Mouse (Mus musculus) right cerebral cortex, postnatal 4 days (tissue): ENCODE results near the gene Pbrm1.

ENCODE experiments used
- DNase-seq: peaks from one replicate; pipeline ENCODE4 v3.0.0-alpha.2; 2022

Pbrm1 gene

GRCm38 (mm10) chr14:31079313-31080028, 60.5 kb downstream of the Pbrm1 start:
- DNase-seq, result no peak

DNA sequence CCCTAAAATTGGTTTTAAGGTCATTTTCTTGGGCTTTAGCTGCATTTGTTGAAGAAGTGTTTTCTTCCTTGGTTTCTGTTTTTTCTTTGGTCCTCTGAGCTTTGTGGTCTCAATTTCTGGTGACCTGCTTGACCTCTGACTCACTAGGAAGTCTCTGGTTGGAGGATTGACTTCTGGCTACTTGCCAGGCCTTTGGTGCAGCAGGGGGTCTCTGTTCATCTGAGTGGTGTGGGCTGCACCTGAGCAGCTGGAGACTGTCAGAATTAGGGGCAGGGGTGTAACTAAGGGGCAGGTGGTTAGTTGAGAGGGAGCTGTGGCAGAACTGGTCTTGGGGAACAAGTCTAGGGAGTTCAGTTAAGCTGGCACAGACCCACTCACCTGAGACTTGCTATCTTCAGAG, 62.2 kb downstream of the Pbrm1 start:
- no peak for DNase-seq

DNA sequence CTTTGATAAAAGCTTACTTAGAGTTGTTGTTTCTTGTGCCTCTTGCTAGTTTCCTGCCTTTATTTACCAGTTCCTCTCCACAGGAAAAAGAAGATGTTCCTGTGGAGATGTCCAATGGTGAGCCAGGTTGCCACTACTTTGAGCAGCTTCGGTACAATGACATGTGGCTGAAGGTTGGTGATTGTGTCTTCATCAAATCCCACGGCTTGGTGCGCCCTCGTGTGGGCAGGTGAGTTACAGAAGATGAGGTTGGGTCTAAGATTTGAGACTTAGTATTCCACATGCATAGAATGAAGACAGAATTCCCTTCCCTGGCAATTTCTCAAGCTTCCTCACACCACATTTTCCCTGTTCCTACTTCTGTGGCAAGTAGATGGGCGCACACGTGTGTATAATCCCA, 68.5 kb downstream of the Pbrm1 start:
- DNase-seq, result no peak

DNA sequence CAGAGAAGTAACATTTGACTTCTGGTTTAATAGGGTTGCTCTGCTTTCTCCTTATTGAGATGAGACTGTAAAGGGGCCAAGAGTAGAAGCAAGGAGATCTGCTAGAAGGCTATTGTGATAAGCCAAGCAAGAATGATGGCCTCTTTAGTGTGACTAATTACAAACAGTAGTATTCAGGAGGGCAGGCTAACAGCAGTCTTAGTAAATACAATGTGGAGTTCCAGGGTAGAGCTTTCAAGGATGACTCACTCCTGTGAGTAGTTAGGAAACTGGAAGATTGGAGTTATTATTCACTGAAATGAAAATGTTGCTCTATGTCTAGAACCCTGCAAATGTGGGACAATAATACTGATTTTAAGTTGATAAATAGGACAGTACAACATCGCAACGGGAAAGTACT, 69.6 kb downstream of the Pbrm1 start:
- no peak for DNase-seq

DNA sequence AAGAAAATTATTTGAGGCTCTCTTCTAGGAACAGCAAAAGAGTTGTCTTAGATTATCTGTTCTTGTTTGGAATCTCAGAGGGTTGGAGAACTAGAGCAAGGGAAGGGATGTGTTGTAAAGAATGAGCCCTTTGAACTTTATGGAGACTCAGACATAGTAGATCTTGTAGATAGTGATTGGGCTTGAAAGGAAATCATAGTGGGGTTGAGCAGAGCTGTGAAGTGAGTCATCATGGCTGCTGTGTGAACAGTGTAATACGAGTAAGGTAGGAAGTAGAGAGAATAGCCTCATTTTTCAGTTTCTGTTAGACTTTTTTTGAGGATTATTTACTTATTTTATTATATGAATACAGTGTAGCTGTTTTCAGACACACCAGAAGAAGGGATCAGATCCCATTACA, 71.0 kb downstream of the Pbrm1 start:
- DNase-seq, result no peak

- DNase-seq, result no peak
These were observed 86.2 kb downstream of the Pbrm1 start for GRCm38 (mm10) chr14:31105156-31105555.

DNA sequence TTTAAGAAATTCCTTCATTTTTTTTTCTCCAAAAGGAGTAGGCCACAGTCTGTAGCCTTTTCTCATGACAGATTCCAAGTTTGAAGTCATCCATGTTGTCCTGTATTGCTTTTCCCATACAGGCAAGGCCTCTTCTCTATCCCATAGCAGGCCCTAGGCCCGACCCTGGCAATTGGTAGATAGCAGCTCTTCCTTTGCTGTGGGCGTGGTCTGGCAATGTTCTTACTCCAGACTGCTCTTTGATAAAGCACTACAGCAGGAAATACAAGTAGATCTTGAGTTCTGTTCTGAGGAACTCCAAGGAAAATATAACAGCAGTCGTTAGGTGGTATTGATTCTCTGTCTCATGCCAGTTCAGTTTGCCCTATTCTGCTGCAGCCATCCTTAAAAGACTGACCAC, 91.7 kb downstream of the Pbrm1 start:
- no peak for DNase-seq

DNA sequence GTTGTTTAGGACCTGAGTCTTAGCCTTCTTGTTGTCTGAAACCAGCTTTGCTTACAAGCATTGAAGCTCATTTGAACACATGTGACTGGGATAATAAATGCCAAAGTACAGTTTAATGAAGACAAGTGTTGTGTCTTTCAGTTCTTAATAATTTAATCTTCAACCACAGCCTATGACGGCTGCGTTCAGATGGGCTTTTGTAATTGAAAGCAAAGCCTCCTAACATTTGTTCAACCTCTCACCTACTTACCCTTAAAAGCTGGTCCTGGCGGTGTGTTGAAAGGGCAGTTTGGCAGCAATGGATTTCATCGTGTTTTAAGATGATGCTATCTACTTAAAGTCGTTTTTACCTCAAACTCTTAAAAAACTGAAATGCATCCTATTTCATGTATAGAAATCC, 93.2 kb downstream of the Pbrm1 start:
- no peak for DNase-seq

DNA sequence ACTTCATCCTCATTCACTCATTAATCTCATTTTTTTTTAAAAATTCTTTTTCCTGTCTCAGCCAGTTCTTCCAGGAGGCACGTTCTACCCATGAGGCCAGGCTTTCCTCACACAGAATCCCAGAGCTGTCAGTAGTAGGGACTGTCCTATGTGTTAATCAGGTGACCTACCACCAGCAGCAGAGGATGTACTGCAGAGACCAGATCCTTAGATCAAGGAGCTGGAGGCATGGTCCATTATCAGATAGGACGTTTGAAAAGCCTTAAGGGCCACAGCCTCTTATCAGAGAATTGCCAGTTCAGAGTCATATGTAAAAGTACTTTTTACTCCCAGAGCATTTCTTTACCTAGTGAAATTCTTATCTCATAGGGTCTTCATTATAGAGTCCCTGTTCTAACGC, 95.1 kb downstream of the Pbrm1 start:
- DNase-seq, result no peak

GRCm38 (mm10) chr14:31115522-31115921, 96.6 kb downstream of the Pbrm1 start:
- DNase-seq, result no peak

- DNase-seq, result no peak
These were observed 106.5 kb downstream of the Pbrm1 start for GRCm38 (mm10) chr14:31125106-31126075.

- DNase-seq, result no peak
These were observed 107.9 kb downstream of the Pbrm1 start for GRCm38 (mm10) chr14:31126826-31127225.

DNA sequence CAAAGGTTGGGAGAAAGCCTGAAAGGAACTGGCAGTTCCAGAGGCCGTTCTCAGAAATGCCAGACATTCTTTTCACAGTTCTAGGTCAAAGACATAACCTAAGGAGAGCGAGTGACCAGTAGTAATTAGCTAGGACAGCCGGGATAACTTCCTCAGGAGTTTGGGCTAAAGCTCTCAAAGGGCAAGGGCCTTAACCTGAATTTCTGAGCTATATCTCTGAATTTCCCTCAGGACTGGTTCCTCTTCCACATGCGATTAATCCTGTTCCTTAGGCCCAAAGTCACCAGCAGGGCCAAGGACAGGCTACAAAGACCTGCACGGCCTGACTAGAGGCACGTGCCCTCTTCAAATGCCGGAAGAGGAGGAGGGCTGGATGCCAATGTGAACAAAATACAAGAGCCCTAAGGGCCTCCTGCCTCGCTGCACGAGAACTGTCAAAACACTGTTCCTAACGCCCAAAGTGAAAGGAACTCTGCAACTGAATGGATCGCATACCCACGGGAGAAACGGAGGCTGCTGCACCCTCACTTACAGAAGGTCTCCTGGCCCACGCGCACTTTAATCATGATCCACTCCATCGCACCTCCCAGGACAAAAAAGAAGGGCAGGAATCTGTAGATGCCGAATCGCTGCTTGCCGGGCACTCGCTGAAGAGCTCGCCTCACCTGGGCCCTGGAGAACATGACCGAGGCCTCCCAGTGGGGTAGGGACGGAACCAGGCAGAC, 109.3 kb downstream of the Pbrm1 start:
- DNase-seq, result no peak

DNA sequence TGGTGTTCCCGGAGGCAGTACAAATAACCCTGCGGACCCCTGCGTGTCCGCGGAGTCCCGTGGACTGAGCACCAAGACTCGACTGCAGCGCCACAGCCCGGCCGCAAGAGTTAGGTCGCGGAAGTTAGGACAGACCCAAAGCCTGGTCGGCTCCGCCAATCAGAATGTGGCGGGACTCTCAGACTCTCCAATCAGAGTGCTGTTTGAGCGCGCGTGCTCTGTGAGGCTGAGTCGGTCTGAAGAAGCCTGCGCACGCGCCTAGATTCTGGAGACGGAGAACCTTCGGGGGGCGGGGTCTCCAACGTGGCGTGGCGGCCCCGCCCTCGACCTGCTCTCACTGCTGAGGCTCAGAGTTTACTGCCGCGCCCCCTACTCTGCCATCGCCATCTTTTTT, 109.9 kb downstream of the Pbrm1 start, which contains the start of gene Smim4:
TSS of gene Smim4 (minus strand) at position 131 of the 394 bp plus-strand sequence.
- DNase-seq, result peak; percentile 96

GRCm38 (mm10) chr14:31129326-31130235, 110.6 kb downstream of the Pbrm1 start:
- no peak for DNase-seq

DNA sequence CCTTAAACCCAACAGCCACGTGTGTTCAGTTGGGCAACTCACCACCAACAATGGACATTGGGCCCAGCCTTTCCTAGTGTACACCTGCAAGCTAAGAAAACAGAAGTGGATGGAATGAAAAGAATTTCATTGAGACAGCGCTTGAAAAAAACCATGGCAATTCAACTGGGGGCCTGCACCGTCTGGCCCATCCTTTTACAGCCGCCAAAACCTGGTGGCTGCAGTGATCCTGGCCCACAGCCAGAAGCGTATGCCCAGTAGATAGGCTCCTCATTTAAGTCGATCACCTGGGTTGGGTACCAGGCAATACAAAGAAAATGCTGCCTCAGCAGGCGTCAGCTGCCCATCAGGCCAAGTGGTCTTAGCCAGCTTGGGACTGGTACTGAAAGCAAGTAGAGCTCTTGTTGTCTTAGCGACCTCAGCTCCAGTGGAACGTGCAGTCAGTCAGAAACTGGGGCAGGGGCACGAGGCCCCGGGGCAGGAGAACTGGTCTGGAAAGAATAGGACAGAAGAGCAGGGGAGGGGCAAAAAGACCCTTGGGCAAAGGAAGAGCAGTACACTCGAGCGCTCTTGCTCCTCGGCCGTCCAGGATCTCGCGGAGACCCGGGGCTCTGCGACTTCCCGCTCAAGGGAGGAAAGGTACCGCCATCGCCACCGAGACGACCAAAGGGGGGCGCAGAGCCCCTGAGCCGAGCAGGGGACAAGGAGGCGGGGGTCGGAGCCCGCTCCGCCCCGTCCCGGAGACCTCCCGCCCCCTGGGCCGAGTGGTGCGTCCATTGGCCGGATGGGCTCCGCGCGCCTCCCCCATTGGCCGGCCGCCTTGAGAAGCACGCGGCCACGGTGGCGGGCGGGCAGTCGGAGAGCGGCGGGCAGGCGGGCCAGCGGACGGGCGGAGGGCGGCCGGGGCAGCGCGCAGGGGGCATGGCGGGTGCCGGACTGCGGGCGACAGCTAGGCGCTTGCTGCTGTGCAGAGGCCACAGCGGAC, 111.6 kb downstream of the Pbrm1 start, which contains the start of gene Nt5dc2:
TSS of gene Nt5dc2 (plus strand) at position 818 of the 985 bp plus-strand sequence.
- peak; percentile 79 for DNase-seq

DNA sequence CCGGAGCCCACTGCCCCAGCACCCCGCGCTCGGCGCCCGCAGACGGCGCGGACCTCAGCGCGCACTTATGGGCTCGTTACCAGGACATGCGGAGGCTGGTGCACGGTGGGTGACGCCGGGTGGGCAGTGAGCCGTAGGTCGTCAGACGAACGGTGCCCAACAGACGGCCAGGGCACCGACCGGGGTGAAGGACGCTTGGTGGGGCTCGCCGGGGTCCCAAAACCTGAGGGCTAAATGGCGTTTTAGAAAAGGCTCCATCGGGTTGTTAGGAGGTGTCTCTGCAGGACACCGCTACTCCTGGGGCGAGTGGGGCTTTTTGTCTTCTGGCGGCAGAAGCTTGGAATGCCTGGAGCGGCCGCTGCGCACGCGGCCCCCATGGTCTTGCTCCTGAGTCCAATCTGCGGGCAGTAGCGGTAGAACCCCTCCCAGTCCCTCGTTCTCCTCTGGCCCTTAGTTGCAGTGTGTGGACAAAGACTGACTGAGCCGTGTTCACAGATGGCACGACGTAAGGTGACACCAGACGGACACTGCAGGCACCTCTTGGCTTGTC, 112.4 kb downstream of the Pbrm1 start:
- DNase-seq, result no peak

DNA sequence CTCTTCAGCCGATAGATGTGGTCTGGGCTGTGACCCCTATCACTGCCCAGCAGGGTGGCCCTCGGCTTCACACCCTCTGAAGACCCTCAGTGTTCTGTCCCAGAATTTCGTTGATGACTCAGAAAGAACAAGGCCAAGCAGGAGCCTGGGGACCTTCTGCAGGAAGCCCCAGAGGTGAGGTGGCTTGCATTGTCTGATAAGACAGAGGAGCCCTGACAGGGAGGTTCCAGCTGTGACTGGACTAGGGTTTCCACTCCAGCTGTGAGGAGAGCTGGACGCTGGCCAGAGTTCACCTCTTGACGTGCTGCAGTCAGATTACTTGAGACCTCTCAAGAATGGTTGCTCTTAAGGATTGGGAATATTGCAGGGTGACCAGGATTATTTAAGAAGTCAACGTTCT, 113.1 kb downstream of the Pbrm1 start:
- no peak for DNase-seq

GRCm38 (mm10) chr14:31132491-31132975, 113.6 kb downstream of the Pbrm1 start:
- DNase-seq, result no peak

GRCm38 (mm10) chr14:31133023-31133665, 114.2 kb downstream of the Pbrm1 start:
- no peak for DNase-seq
